Mouse (Mus musculus) cerebellum, adult 11-12 months (tissue): ENCODE measurements around the gene Zcchc24.

Source experiments
- DNase-seq: peaks from one replicate; pipeline ENCODE4 v3.0.0; 2022

The Zcchc24 gene

GRCm38 (mm10) chr14:25713443-25713842 lies 55.4 kb downstream of the Zcchc24 start:
- DNase-seq, result no peak

DNA sequence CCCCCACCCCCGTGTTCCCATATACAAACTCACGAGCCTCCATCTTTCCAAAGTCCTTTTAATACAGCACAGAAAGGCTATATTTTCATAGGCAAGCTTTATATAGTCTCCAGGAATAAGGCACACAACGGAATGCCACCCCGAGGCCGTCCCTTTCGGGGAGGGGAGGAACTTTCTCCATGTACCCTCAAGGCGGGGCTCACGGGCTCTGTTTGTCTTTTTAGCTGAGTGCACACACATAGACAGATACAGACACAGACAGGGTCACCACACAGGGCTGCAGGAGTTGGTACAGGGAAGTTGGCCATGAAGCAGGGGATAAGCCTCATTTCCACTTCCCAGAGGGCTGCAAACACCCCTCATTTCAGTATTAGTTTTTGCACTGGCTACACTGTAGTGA lies 57.2 kb downstream of the Zcchc24 start:
- no peak for DNase-seq

- no peak for DNase-seq
Measured at GRCm38 (mm10) chr14:25711177-25711576, 57.7 kb downstream of the Zcchc24 start.

DNA sequence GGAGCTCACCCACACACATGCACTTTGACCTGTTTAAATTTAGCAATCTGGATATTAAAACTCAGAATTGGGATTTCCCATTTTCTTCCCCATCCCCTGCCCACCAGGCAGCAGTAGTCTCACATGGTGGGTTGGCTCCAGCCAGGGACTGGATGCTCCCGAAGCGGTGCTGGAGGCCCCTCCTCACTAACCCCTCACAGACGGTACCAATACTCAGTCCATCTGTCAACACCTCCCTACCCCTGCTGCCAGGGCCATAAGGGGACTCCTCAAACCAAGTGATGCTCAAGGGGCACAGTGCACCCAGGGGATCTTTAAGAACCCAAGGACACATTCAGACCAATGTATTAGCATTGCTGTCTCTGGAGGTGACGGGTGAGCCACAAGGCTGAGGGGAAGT lies 58.2 kb downstream of the Zcchc24 start:
- DNase-seq, result no peak

GRCm38 (mm10) chr14:25710073-25710472 lies 58.8 kb downstream of the Zcchc24 start:
- DNase-seq, result no peak

- no peak for DNase-seq
Measured at GRCm38 (mm10) chr14:25708917-25709316, 59.9 kb downstream of the Zcchc24 start.

DNA sequence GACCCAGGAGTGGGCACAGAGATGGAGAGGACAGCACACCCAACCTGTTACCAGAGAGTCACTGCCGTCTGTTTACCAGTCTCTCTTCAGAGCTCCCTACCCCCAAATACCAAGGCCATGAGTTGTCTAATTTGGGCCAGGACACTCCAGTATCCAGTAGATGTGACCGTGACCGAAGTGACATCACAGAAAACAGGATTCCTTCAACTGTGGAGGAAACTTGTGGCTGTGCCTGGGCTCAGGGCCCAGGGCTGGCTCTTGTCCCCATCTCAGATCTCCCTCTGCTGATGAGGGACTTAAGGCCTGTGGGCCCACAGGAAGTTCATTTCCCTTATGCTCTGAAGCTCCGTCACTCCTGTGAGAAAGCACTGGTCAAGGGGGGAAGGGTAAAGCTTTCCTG lies 60.4 kb downstream of the Zcchc24 start:
- DNase-seq, result no peak

- DNase-seq, result no peak
Measured at GRCm38 (mm10) chr14:25707691-25708181, 61.1 kb downstream of the Zcchc24 start.

DNA sequence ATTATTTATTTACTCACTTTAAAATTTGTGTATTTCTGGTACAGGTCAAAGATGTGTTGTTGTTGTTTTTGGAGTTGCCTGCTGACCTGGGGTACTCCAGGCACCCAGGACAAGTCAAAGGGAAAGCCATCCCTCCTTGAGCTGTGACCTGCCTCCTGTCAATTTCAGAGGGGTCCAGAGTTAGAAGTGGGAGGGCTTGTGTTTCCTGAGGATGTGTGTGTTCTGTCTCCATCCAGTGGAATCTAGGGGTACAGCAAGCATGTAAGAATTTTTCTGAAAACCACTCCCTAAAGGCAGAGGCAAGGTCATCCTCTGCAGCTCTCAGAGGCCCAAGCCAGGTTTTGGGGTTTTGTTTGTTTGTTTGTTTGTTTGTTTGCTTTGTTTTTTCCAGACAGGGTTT lies 66.9 kb downstream of the Zcchc24 start:
- no peak for DNase-seq

DNA sequence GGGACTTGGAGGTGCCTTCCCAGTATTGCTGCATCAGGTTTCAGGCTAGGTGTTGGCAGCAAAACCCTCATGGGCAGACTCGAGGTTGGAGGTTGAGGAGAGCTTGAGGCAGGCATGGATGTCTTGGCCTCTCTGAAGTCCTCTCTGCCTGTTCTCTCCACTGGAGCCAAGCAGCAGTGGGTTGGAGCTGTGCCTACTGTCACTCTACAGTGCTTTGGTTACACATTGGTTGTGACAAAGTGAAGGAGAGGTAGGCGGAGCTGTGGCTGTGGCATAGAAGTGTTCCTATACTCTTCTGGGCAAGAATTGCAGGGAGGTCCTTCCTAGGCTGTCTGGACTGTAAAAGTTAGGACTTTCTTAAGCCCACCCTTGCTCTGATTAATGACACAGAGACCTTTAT lies 72.5 kb downstream of the Zcchc24 start:
- DNase-seq, result peak; percentile 19

DNA sequence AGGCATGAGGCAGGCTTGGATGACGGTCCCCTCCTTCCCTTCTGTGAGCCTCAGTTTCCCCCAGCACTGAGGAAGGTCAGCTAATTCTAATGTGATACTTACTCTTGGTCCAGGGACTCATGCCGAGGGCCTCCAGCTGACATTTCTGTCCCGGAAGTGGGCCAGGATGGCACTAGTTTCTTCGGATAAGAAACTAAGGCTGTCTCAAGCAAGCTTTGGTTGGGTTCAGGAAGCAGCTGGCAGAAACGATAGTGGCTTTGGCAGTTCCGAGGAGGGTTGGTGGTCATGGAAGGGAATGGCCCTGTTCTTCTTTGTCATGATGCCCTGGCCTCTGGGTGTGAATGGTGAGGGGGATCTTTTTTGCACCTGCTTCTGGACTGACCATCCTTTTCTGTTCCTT lies 73.8 kb downstream of the Zcchc24 start:
- peak; percentile 19 for DNase-seq

DNA sequence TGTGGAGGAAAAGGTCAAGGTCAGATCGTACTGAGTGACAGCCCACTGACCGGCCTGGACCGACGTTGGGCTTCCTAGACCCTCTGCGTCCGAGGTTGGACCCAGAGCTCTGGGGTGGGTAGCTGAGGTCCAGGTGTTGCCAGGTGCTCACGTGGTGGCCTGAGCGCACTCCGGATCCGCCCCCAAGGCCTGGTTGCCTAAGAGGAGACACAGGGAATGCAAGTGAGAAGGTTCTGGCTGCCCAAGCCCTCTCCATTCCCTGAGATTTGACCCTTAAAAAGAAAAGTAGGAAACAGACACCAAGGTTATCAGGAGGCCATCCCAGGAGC lies 74.3 kb downstream of the Zcchc24 start:
- DNase-seq, result no peak

- DNase-seq, result peak; percentile 93
Measured at GRCm38 (mm10) chr14:25693888-25694568, 74.8 kb downstream of the Zcchc24 start, which contains the start of gene Ppif. Gene Ppif, plus strand, starts transcription at chr14:25694154.

DNA sequence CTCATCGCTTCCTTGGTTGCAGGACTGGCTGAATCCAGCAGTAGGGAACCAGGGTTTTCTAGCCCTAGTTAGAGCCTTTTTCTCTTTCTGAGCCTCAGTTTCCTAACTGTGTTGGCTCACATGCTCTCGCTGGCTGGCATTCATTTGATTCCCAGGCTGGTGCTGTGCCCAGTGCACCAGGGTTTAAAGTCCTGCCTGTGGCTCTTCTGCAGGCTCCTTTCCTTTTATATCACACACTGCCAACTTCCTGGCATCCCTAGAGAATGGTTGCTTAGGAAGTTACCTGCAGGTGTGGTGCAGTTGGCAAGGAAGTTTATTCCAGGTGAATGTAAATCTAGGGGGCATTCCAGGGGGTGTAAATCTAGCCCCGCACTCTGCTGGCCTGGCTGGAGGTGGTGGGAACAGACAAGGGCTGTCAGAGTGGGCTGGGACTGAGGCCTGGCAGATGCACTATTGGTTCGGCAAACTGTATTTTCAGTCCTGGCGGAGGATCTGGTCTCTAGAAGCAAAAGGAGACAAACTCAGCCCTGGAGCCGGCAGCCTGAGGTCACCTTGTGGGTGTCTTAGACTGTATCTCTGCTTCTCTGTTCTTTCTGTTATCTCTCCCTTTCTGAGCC lies 75.5 kb downstream of the Zcchc24 start:
- peak; percentile 61 for DNase-seq

DNA sequence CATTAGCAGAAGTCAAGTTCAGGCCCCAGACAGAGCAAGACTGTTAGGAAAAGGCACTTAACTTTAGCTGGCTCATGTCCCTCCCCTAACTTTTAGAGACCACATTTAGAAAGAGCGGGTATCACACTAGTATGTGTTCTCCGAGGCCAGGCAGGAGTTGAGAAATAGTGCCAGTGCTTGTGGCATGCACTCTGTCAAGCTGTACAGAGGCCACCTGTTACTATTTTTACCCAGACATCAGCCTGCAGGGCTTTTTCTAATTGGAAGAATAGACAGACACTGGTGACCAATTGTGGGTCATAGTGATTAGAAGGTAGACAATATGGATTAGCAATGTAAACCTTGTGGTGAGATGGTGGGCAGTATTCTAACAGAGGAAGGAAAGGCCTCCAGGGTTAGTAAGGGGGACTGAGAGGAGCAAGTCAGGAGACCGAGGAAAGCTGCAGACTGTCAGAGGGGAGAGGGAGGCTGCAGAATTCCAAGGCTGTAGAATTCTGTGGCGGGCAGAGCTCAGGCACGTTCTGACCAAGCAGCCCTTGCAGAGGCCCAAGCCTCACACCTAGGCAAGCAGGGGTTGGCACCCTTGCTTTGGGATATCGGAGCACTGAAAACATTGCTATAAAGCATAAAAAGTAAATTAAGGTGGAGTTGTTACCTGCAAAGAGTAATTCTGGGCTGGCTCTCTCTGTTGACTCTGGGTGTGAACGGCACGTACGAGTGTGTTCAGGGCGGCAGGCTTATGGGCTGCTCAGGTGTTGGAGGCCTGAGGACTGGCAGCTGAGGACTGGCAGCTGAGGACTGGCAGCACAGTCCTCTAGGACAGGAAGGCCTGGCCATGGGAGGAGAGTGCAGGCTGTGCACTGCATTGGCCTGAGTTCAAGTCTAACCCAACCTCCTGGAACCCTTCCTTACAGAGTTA lies 81.6 kb downstream of the Zcchc24 start:
- DNase-seq, result no peak

DNA sequence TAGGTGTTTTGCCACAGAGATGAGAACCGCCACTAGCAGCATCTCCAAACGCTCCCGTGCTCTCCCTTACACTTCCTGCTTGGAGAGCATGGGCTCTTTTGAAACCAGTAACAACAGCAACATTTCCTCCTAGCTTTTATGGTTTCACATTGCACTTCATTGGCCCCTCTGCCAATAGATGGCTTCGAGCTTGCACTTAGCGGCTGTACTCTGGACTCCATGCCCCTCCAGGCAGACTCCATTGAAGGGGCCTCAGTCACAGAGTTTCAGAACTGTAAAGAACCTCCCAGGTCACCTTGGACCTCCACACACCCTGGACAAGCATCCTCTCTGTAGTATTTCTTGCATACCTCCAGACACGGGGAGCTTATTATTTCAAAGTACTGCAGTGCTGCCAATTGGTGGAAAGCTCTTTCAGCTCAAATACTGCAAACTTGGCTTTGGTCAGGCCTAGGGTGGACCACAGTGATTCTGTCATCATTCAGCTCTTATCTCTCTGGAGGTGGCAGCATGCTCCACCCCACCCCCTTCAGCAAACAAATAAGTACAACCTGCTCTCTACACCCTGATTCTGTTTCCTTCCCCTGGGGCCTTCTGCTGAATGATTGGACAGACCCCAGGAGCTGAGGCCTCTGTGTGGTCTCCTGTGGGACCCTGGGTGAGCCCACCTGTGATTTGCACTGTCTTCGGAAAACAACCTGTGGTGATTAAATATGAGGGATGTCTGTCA lies 82.5 kb downstream of the Zcchc24 start:
- DNase-seq, result no peak

DNA sequence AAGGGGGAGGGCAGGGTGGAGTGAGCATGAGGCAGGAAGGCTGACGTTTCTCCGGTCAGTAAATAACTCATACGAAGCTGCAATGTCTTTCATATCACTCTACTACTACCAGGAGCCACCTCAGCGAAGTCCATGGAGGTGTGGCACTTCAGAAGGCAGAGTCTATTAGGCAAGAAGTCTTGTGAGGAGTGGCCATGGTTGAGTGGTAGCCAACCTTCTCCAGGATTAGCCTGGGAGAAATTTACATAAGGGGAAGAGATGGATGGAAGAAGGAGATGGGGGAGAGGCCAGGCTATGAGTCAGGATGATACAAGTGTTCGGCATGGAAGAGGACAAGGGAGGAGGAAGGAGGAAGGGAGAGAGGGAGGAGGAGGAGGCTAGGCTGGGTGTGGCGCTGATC lies 86.8 kb downstream of the Zcchc24 start:
- no peak for DNase-seq

DNA sequence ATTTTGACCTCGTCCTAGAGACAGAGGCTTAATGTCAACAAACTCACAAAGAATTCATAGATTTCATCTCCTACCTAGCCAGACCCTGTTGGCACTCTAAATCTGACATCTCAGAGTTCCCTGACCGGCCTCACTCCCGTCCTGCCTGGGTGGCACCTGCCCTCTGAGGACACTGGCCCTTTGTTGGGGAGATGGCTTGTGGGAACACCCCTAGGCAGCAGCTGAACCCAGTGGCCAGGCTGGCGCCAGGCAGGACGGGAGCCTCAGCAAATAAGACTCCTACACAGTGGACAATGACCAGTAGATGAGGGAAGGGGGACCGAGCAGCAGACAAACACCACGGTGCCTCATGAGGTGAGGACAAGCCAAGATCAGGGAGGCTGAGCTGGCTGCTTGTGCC lies 89.2 kb downstream of the Zcchc24 start:
- DNase-seq, result no peak

GRCm38 (mm10) chr14:25667587-25667986 lies 101.3 kb downstream of the Zcchc24 start:
- no peak for DNase-seq

- DNase-seq, result no peak
Measured at GRCm38 (mm10) chr14:25666668-25667376, 102.0 kb downstream of the Zcchc24 start.

DNA sequence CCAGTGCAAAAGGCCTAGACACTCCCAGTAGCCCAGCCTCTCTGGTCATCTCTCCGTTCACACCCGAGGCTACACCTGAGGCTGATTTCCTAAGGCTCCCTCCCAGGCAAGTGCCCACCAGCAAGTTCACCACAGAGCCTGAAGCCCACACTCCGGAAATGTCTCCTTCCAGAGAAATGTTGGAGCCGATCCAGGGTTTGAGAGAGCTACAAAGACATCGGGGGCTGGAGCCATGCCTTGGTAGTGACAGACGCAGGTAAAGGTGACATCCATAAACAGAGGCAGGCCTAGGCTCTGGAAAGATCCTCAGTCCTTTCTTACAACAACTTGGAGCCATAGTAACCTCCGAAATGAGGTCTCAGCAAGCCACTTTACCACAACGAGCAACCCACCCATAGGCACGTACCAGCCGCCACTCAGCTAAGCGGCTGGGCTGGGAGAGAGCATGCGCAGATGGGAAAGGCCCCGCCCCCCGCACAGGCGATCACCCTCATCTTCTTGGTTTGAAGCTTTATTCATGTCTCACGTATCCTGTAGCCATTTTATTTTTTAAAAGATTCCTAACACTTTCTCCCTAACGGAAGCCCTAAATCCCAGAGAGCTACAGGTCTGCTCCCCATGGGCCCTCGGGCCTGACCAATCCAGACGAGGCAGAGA lies 103.4 kb downstream of the Zcchc24 start:
- DNase-seq, result no peak

DNA sequence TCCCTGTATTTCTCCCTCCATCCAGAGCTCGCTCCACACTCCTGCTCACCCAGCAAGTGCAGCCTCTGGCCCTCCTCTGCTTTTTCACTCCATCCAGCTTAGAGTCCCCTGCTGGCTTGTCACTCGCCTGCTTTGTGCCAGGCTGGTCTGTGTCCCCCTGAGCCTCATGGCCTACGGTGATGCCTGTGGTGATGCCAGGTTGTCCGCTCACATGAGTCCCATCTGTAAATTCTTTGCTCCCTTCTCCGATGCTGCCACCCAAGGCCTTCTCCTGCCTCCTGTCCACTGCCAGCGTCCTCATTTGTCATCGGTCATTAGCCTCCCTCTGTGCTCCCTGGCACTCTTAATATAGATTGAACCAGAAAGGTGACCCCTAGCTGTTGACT lies 104.5 kb downstream of the Zcchc24 start:
- peak; percentile 52 for DNase-seq
